Mouse (Mus musculus) ES-E14 (cell line): ENCODE data around the gene Cadm1.

ENCODE experiments used
- CHD2 ChIP-seq: IDR thresholded peaks from 2 replicates; pipeline ENCODE4 v1.6.1; 2014; ENCODE audit warnings: mild to moderate bottlenecking, low read depth, low read length, inconsistent platforms
- HCFC1 ChIP-seq: IDR thresholded peaks from 2 replicates; pipeline ENCODE4 v1.6.1; 2012; ENCODE audit warnings: low read length, inconsistent platforms, borderline replicate concordance; ENCODE audit not compliant: insufficient read depth
- MAFK ChIP-seq: IDR thresholded peaks from 2 replicates; pipeline ENCODE4 v1.6.1; 2014; ENCODE audit warnings: mild to moderate bottlenecking, low read depth, low read length, inconsistent platforms; ENCODE audit not compliant: insufficient read depth
- ZC3H11A ChIP-seq: IDR thresholded peaks from 2 replicates; pipeline ENCODE4 v1.6.1; 2012; ENCODE audit warnings: low read depth, mild to moderate bottlenecking, inconsistent platforms, low read length, borderline replicate concordance
- ZNF384 ChIP-seq: IDR thresholded peaks from 2 replicates; pipeline ENCODE4 v1.6.1; 2012; ENCODE audit warnings: low read depth, low read length, inconsistent platforms

GRCm38 (mm10) chr9:47903661-47904060, 373.7 kb downstream of the Cadm1 start:
- no peak for TF ChIP-seq HCFC1
- no peak for TF ChIP-seq CHD2
- TF ChIP-seq ZNF384 = no peak
- no peak for TF ChIP-seq MAFK
- no peak for TF ChIP-seq ZC3H11A
